7 mouse cellular contexts compared by ENCODE assay signal in the genomic region with DNA sequence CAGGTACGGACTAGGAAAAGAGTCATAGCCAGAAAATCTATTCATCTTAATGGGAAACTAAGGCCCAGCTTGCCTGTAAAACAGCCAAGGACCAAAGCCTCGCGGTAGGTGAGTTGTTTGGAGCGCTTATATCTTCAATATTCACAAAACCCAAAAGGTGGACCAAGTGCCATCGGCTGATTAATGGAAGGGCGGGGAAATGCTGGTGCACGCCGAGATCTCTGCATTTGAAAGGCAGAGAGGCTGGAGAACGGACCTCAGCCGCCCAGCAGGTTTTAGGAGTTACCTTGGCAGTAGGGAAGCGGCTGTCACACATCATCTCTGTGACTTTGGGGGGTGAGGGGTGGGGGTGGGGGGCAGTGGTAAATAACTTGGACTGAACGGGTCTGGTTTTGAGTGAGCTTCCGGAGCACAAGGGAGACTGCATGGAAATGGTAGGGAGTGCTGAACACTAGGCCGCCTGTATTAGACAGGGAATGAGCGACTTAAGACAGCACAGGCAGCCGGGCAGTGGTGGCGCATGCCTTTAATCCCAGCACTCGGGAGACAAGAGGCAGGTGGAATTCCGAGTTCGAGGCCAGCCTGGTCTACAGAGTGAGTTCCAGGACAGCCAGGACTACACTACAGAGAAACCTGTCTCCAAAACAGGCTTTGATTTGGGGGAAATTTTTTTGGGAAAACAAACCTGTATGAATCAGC. TPM values are rescaled to one million over a fixed set of nuclear protein-coding genes. Genes with fewer than 3 reads are reported as not detected.
A peak's percentile ranks its signal among the peaks of the same experiment; 100 is the strongest.
DNase-seq lines count a peak whose midpoint lies in the region; ATAC-seq lines count a peak whose summit lies in the region.

No protein-coding gene starts in this region.

- DNase-seq in embryo, embryonic 11 days, result peak; percentile 7
- no peak for DNase-seq in left cerebral cortex, adult 11 months (ENCODE audit: low spot score)
- no peak for DNase-seq in cerebellum, adult 18-20 months

- H3K4me3 ChIP-seq in megakaryocyte, embryonic 14.5 days (replicated peaks), result peak overlapping the region; percentile 95
- peak overlapping the region; percentile 81 for H3K4me3 ChIP-seq in intestine, embryonic 16.5 days (ENCODE audit: low read length)
- peak overlapping the region; percentile 83 for H3K4me3 ChIP-seq in neural tube, embryonic 15.5 days (replicated peaks)

- peak overlapping the region; percentile 58 for H3K27ac ChIP-seq in intestine, embryonic 16.5 days (ENCODE audit: low read length)
- peak overlapping the region; percentile 67 for H3K27ac ChIP-seq in neural tube, embryonic 15.5 days (replicated peaks)

- no peaks in the 10 kb centered on the region for H3K27me3 ChIP-seq in megakaryocyte, embryonic 14.5 days (replicated peaks)
- H3K27me3 ChIP-seq in intestine, embryonic 16.5 days (replicated peaks; ENCODE audit: control insufficient read depth, insufficient read depth, low read length), result no peaks in the 10 kb centered on the region
- no peaks in the 10 kb centered on the region for H3K27me3 ChIP-seq in neural tube, embryonic 15.5 days (replicated peaks)

- WGBS in intestine, embryonic 16.5 days, result 5% methylated on average over 20 of the region's 20 CpGs
- 11% methylated on average over 20 of the region's 20 CpGs for WGBS in neural tube, embryonic 15.5 days

- H3K36me3 ChIP-seq in megakaryocyte, embryonic 14.5 days (replicated peaks; ENCODE audit: low read length), result peaks cover 69% of the 10 kb centered on the region
- H3K36me3 ChIP-seq in intestine, embryonic 16.5 days (ENCODE audit: control insufficient read depth, insufficient read depth, low read length), result peaks cover 10% of the 10 kb centered on the region
- H3K36me3 ChIP-seq in neural tube, embryonic 15.5 days, result peaks cover 40% of the 10 kb centered on the region

- no peak for ATAC-seq in megakaryocyte, adult 5-6 weeks (ENCODE audit: poor library complexity, severe bottlenecking)
- ATAC-seq in intestine, embryonic 16.5 days, result peak; percentile 49
- peak; percentile 11 for ATAC-seq in neural tube, embryonic 15.5 days (ENCODE audit: low FRiP score)

- H3K9me3 ChIP-seq in megakaryocyte, embryonic 14.5 days, result no peaks in the 10 kb centered on the region
- H3K9me3 ChIP-seq in intestine, embryonic 16.5 days (ENCODE audit: control insufficient read depth, low read length), result no peaks in the 10 kb centered on the region
- no peaks in the 10 kb centered on the region for H3K9me3 ChIP-seq in neural tube, embryonic 15.5 days (replicated peaks)

- H3K4me2 ChIP-seq in intestine, embryonic 16.5 days (ENCODE audit: low read depth, low read length), result peak overlapping the region; percentile 65
- H3K4me2 ChIP-seq in neural tube, embryonic 15.5 days, result peak overlapping the region; percentile 80

- peaks cover 58% of the 10 kb centered on the region for H3K4me1 ChIP-seq in megakaryocyte, embryonic 14.5 days
- H3K4me1 ChIP-seq in intestine, embryonic 16.5 days (ENCODE audit: control insufficient read depth, insufficient read depth, low read length), result peaks cover 12% of the 10 kb centered on the region; the same call in 1 of the 2 replicates
- H3K4me1 ChIP-seq in neural tube, embryonic 15.5 days, result peaks cover 34% of the 10 kb centered on the region

- peak overlapping the region; percentile 78 for H3K9ac ChIP-seq in intestine, embryonic 16.5 days (ENCODE audit: low read depth, low read length)
- peak overlapping the region; percentile 76 for H3K9ac ChIP-seq in neural tube, embryonic 15.5 days (replicated peaks)

RNA-seq across cellular contexts. Expression of a gene that starts 0.5 kb away (rescaled TPM):
- polyA plus RNA-seq in megakaryocyte, embryonic 14.5 days (2012; ENCODE audit: insufficient read depth, low replicate concordance), result 37.3 and 77.1 TPM in 2 replicates
- 14.0 and 19.8 TPM in 2 replicates for total RNA-seq in megakaryocyte, adult 5-6 weeks (2015)
- total RNA-seq in megakaryocyte, adult 5-6 weeks (2017), result 11.2 and 15.2 TPM in 2 replicates
- polyA plus RNA-seq in intestine, embryonic 16.5 days (2015; fragmentation: Nextera tagmentation; extraction: Ambion mirVana), result 16.7 and 17.2 TPM in 2 replicates
- polyA plus RNA-seq in neural tube, embryonic 15.5 days (2015; fragmentation: Nextera tagmentation; extraction: Ambion mirVana), result 23.2 and 24.2 TPM in 2 replicates

RNA-seq across cellular contexts. Expression of a gene that starts 0.6 kb away (rescaled TPM):
- 47.2 and 54.5 TPM in 2 replicates for polyA plus RNA-seq in megakaryocyte, embryonic 14.5 days (2012; ENCODE audit: insufficient read depth, low replicate concordance)
- total RNA-seq in megakaryocyte, adult 5-6 weeks (2015), result 12.3 and 16.0 TPM in 2 replicates
- total RNA-seq in megakaryocyte, adult 5-6 weeks (2017), result 40.9 and 58.5 TPM in 2 replicates
- 22.3 and 22.7 TPM in 2 replicates for polyA plus RNA-seq in intestine, embryonic 16.5 days (2015; fragmentation: Nextera tagmentation; extraction: Ambion mirVana)
- 22.7 and 29.4 TPM in 2 replicates for polyA plus RNA-seq in neural tube, embryonic 15.5 days (2015; fragmentation: Nextera tagmentation; extraction: Ambion mirVana)

RNA-seq across cellular contexts. Expression of a gene that starts 20.0 kb away (rescaled TPM):
- polyA plus RNA-seq in megakaryocyte, embryonic 14.5 days (2012; ENCODE audit: insufficient read depth, low replicate concordance), result 14.7 and 91.2 TPM in 2 replicates
- 94.7 and 103 TPM in 2 replicates for total RNA-seq in megakaryocyte, adult 5-6 weeks (2015)
- total RNA-seq in megakaryocyte, adult 5-6 weeks (2017), result 105 and 117 TPM in 2 replicates
- polyA plus RNA-seq in intestine, embryonic 16.5 days (2015; fragmentation: Nextera tagmentation; extraction: Ambion mirVana), result 212 and 230 TPM in 2 replicates
- polyA plus RNA-seq in neural tube, embryonic 15.5 days (2015; fragmentation: Nextera tagmentation; extraction: Ambion mirVana), result 216 and 226 TPM in 2 replicates

RNA-seq across cellular contexts. Expression of a gene that starts 34.1 kb away (rescaled TPM):
- 23.2 and 25.7 TPM in 2 replicates for polyA plus RNA-seq in megakaryocyte, embryonic 14.5 days (2012; ENCODE audit: insufficient read depth, low replicate concordance)
- 26.1 and 26.5 TPM in 2 replicates for total RNA-seq in megakaryocyte, adult 5-6 weeks (2015)
- 42.8 and 48.1 TPM in 2 replicates for total RNA-seq in megakaryocyte, adult 5-6 weeks (2017)
- polyA plus RNA-seq in intestine, embryonic 16.5 days (2015; fragmentation: Nextera tagmentation; extraction: Ambion mirVana), result 6.3 and 7.1 TPM in 2 replicates
- polyA plus RNA-seq in neural tube, embryonic 15.5 days (2015; fragmentation: Nextera tagmentation; extraction: Ambion mirVana), result 40.0 and 45.6 TPM in 2 replicates

RNA-seq across cellular contexts. Expression of a gene that starts 52.7 kb away (rescaled TPM):
- 4.4 and 18.1 TPM in 2 replicates for polyA plus RNA-seq in megakaryocyte, embryonic 14.5 days (2012; ENCODE audit: insufficient read depth, low replicate concordance)
- 36.2 and 40.9 TPM in 2 replicates for total RNA-seq in megakaryocyte, adult 5-6 weeks (2015)
- total RNA-seq in megakaryocyte, adult 5-6 weeks (2017), result 26.0 and 33.8 TPM in 2 replicates
- polyA plus RNA-seq in intestine, embryonic 16.5 days (2015; fragmentation: Nextera tagmentation; extraction: Ambion mirVana), result 16.6 and 18.5 TPM in 2 replicates
- polyA plus RNA-seq in neural tube, embryonic 15.5 days (2015; fragmentation: Nextera tagmentation; extraction: Ambion mirVana), result 19.2 and 21.4 TPM in 2 replicates
